Mouse (Mus musculus): ENCODE measurements around the gene Brk1.

Brk1 gene

DNA sequence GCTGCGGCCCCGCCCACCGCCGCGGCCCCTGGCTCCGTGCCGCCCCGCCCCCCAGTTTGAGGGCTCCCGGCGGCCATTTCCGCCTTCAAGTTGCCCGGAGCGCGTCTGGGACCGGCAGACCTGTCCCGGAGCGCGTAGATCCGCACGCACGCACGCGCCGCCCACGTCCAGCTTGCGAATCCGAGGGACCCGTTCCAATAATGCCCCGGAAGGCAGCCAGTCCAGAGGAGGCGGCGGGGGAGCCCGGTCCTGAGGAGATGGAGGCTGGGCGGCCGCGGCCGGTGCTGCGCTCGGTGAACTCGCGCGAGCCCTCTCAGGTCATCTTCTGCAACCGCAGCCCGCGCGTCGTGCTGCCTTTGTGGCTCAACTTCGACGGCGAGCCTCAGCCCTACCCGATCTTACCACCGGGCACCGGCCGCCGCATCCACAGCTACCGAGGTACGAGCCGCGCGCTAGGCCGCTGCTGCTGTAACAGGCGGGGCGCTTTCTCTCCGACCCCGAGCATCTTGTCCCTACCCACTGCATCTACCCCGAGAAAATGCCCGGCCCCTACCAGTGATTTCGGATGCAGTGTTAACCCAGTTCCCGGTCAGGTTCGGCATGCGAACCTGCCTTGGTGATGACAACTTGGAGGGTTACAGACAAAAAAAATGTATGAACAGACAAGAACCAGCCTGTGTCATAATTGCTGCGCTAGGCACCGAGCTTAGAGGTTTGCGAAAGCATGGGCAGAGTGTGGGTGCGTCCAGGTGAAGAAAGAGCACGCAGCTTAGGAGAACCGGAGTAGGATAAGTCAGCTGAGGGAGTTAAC is 19.6 kb downstream of the Brk1 start, which contains the start of gene Vhl:
Gene Vhl, plus strand, starts transcription at position 19 of the 811 bp plus-strand sequence.
- peak; percentile 61 for DNase-seq (ENCODE audit: low spot score)

DNA sequence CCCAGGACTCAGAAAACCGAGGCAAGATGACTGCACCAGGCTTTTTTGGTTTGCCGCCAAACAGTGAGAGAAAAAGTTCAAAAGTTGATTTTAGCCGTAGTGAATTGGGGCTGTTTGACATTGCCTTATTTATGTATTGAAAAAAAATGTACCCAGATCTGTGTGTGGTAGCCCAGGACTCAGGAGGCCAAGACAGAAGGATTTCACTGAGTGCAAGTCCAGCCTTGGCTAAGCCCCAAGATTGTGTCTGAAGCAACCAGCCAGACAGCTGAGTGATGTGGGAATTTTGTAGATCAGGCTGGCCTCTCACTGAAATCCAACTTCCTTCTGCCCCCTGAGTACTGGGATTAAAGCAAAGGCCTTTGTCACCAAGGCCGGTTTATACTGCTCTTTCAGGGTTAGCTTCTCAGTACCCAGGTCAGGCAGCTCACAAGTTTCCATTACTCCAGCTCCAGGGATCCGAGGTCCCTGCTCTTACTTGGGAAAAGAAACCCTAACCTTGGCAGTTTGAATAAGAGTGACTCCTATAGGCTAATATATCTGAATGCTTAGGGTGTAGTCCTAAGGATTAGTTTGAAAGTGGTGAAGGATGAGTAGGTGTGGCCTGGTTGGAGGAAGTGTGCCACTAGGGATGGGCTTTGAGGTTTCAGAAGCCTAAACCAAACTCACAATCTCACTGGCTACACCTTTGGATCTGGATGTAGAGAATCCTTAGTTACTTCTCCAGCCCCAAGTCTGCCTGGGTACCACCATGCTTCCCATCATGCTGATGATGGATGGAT is 20.6 kb downstream of the Brk1 start:
- no peak for DNase-seq (ENCODE audit: low spot score)

DNA sequence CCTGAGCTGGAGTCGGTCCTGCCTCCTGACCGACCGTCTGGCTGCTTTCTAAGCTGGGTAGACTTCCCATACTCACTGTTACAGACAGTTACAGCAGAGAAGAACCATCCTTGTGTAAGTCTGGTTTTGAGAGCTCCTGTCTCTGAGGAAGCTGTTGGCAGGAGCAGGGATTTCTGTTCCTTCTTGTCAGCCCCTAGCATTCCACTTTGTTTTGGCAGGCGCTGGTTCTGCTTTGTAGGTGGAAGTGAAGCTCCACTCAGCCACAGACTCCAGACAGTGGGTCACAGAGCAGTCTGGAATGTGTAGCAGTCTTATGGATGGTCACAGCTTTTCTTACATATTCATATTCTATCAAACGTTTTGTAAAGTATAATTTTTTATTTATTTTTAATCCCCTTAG is 25.8 kb downstream of the Brk1 start:
- DNase-seq (ENCODE audit: low spot score): no peak

DNA sequence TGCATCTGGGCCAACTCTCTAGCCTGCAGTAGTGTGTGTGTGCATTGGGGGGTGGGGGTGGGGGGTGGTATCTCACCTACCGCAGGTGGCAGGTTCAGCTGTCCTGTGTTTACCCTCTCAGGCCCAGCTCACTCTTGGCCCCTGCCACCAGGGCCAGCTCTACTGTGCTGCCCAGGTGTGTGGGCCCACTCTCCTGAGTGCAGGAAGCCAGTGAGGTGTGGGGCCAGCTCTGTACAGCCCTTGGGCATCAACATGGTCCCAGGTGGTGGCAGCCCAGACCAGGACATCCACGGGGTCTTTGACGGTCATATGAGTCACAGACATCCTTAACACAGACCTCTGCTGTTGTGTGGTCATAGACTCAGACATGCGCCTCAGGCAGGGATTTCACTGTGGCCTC is 28.3 kb downstream of the Brk1 start:
- DNase-seq (ENCODE audit: low spot score): no peak

DNA sequence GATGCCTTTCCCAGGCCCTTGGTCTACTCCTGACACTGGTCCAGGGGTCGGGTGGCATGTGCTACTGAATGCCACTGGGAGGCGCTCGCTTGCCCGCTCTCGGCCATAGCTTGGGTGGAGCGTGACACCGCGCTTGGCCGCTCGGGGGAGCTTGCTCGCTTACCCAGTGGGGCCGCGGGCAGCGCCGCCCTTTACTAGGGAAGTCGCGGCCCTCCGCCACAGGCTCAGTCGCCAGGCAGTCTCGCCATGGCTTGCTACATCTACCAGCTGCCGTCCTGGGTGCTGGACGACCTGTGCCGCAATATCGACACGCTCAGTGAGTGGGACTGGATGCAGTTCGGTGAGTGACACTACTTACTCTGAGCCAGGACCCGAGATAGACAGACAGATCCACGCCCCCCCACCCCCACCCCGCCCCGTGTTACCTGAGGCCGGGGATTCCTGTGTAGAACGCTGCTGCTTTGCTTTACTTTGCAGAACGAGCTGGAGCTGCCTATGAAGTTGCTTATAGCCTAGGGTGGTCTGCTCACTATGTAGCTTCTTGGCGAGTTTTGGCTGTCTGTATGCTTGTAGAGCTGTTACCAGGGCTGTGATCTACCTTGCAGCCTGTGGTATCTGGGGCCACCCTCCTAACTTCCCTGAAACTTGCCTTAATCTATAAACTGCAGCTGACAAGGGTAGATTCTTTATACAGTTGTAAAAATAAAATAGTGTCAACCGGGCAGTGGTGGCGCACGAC is 33.9 kb downstream of the Brk1 start, which contains the start of gene Irak2:
Gene Irak2, plus strand, starts transcription at position 166 of the 739 bp plus-strand sequence.
- DNase-seq (ENCODE audit: low spot score): peak; percentile 75

DNA sequence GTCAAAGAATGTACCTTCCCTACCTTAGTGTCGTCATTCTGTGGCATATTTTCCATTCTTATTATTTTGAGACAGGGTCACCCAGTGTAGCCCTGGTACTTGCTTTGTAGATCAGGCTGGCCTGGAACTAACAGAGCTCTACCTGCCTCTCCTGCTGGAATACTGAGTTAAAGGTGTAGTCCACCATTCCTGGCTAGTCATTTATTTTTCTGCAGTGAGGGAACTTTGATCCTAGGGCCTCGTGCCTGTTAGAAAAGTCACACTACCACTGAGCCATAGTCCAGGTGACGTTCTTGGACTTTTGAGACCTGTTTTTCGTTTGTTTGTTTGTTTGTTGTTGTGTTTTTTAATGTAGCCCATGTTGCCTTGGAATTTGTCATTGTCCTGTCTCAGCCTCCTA is 34.6 kb downstream of the Brk1 start:
- DNase-seq (ENCODE audit: low spot score): no peak

DNA sequence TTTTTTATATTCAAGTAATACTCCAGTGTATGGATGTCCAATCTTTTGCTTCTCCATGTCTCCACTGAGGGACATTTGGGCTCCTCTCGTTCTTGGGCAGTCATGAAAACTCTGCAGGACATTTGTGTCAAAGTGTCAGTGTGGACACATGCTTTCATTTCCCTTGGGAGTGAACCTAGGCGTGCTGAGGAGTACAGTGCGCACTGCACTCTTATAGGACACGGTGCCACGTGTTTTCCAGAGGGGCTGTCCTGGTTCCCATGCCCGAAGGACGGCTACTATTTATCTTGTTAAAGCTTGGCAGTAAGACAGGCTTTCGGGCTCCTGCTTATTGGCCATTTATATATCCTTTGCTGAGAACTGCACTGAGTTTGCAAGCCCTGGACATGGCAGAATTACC is 38.0 kb downstream of the Brk1 start:
- no peak for DNase-seq (ENCODE audit: low spot score)

DNA sequence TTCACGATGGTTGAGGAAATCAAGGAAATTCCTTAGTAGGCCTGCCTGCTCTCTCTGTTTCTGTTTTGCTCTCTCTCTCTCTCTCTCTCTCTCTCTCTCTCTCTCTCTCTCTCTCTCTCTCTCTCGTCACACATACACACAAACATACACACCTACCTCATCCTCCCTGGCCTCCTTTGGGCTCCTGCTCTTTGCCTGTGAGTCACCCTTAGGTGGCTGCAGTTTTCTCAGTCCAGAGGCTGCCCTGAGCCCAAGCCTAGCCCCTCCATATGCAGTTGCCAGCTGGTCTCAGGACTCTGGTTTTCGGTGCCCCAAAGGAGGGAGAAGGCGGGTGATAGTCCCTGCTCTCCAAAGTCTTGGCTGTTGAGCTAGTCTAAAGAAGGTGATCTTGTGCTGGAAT is 38.4 kb downstream of the Brk1 start:
- no peak for DNase-seq (ENCODE audit: low spot score)

DNA sequence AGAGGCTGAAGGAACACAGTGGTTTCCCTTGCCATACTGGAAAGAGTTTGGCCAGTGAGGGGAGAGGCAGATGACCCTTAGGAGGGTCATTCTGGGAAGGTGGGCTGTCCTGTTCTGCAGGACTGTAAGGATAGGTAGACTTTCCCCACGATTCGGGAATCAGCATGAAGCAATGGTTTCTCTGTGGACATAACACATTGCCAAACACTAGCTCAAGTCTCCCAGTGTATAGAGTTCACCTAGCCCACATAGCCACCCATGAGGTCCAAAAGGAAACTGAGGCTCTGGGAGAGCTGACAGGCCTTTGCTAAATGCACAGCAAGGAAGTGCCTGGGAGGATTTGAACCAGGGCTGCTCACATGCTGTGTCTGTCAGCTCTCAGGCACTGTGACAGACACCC is 39.4 kb downstream of the Brk1 start:
- no peak for DNase-seq (ENCODE audit: low spot score)

DNA sequence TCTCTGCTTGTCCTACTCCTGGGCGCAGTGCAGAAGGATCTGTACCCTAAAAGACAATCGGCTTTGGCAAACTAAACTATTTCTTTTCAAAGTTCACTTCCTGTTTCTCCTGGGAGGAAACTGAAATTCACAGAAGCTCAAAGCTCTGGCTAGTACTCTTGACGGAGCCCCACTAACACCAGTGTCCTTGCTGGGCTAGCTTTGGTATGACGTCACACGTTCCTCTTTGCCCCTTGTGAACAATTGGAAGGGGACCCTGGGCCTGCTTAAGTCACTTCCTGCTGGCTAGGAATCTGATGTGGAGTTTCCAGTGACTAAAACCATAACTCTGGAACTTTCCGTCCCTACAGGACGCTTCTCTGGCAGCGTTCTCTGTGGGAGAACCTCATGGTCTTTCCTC is 40.2 kb downstream of the Brk1 start:
- no peak for DNase-seq (ENCODE audit: low spot score)

DNA sequence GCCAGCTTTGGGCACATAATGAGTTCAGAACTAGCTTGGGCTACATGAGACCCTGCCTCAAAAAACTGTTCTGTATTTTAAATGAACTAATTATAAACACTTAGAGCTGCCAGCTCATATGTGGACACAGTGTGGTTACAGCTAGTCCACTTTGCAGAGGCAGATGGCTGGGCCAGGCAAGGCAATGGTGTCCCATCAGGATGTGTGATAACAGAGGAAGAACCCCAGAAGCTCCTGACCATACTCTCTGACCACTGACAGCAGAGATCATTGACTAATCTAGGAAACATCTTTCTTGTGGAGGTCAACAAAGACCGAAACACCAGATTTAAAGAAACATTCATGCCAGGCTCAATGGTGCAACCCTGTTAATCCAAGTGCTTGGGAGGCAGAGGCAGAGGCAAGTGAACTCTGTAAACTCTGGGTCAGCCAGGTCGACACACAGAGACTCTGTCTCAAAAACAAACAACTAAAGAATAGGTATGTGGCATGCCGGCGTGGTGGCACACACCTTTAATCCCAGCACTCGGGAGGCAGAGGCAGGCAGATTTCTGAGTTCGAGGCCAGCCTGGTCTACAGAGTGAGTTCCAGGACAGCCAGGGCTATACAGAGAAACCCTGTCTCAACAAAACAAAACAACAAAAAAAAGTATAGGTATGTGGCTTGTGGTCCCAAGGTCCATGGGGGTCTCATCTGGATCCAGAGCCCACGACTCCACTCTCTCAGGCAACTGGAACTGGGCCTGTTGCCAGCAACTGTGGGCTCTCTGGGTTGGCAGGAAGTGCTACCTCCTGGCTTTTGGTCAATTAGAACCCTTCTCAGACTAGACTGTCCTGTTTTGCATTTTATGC is 45.0 kb downstream of the Brk1 start:
- no peak for DNase-seq (ENCODE audit: low spot score)

DNA sequence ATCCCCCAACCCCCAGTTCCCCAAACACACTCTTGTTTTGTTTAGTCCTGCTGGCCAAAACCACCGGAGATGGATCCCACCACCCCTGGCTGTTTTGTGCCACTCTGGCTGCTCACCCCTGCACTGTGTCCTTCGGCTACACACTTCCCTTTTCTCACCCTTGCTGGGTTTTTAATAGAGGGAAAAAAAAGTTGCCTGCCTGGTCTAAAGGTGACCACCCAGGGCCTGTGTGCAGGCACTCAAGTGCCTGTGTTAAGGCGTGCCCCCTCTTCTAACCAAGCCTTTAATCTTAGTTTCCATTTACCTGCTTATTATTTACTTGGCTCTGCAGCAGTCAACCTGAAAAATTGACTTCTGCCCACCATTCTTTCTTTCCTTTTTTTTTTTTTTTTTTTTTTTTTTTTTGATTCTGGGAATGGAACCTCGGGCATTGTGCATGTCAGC is 45.6 kb downstream of the Brk1 start:
- DNase-seq (ENCODE audit: low spot score): no peak

DNA sequence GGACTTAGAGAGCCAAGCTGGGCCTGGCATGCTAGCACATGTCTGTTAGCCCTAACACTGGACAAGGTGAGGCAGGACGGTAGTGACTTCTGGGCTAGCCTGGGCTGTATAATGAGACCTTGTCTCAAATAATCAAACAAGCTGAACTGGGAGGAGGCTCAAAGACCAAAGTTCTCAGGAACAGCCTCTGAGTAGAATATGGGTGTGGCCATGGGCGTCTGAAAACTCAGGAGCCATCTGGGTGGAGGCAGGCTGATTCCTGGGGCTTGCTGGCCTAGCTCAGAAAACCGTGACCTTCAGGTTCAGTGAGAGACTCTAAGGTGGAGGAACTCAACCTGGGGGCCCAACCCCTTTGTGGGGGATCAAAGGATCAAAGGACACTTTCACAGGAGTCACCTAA is 47.1 kb downstream of the Brk1 start:
- DNase-seq (ENCODE audit: low spot score): no peak

DNA sequence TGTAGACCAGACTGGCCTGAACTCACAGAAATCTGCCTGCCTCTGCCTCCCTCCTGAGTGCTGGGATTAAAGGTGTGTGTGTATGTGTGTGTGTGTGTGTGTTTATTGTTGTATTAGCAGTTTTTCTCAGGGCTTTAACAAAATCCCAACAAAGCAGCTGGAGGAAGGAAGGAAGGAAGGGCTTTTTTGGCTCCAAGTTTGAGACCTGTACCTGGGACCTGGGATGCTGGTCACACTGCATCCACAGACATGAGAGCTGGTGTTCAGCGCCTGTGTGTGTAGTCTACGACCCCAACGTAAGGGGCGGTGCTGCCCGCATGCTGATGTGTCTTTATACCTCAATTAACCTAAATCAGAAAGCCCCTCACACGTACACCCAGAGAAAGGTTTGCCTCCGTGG is 49.0 kb downstream of the Brk1 start:
- DNase-seq (ENCODE audit: low spot score): no peak

DNA sequence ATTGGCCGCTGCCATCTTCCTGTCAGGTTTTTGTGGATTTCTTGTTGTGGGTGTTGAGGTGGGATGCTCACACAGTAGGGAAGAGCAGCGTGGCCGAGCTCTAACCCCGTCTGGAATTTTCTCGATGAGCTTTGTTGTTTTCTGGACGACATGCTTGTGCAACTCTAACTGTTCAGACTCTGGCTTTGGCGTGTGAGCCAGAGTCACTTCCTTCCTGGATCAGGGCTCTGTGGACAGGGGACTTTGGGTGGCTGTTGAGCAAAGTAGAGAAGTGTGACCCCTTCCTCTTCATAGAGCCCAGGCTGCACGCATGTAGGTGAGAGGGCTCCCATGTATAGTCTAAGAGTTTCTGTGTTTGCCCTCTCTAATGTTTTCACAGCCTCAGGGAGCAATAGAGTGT is 49.5 kb downstream of the Brk1 start:
- DNase-seq (ENCODE audit: low spot score): no peak

DNA sequence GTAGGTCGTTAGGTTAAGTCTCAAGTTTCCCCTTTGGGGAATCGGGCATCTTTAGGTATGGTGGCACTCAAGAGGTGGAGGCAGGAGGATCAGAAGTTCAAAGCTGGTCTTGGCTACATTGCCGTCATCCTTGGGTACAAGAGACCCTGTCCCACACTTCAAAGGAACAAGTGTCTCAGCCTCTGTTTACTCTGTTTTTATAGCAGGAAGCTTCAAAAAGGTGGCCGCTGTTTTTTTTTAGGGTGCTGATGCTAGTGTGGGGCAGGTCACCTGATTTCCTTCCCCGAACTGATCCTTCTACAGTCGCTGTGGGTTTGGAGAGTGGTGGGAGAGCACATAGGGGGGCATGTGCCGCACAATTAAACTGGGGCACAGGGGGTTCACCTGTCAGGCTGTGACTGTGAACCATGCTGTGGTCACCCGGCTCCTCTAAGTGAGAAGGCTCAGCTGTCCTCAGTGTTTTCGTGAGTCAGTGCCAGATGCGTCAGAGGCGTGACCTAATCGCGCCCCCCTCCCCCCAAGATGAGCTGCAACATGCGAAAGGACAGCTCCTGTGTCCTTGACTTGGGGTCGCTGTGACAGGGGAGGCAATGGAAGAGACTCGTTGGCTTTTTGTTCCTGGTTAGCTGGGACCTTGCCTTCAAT is 50.3 kb downstream of the Brk1 start:
- no peak for DNase-seq (ENCODE audit: low spot score)

DNA sequence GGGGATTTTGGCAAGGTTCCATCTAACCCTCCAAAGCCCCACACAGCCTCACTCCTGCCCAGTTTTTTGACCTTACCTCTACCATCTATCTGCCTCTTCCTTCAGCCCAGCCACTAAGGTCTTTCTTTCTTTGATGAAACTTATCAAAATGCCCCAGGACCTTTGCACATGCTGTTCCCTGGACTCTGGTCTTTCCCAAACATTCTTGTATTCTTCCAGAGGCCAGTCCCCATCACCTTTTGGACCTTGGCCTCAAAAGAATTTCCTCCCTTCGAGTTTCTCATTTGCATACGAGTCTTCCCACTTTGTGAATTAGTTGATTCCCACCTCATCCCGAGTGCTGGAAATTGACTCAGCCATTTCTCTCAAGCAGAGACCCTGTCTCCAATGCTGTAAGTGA is 50.9 kb downstream of the Brk1 start:
- DNase-seq (ENCODE audit: low spot score): no peak

DNA sequence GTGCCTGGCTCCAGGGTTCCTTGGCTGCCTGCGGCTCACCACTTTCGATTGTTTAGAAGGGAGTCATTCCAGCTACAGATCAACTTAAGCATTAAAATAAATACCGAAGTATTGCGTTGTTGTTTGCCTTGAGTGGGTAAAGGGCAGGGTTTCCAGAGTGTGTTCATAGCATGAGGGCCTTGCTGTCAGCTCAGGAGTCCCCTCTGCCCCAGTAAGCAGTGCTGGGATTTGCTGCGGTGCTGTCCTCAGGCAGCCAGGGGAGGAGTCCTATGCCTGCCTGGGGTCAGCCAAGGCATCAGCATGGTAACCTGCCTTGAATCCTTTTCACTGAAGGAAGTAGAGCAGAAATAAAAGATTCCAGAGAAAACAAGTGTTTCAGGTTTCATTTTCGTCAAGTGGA is 52.3 kb downstream of the Brk1 start:
- DNase-seq (ENCODE audit: low spot score): no peak

DNA sequence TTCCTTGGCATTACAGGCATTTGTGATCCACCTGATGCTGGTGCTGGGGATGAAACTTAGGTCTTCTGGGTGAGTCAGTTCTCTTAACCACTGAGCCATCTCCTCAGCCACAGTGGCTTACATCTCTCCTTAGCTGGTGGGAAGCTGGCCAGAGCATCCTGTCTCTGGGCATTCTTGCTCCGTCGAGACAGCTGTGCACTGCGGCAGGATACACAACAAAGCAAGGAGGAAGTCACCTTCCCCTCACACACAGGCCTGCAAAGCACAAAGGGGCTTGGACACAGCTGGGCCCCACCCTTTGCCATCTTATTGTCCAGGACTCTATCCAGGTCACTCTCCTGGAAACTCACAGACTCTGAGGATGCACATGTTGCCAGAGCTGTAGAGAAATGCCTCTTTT is 53.7 kb downstream of the Brk1 start:
- DNase-seq (ENCODE audit: low spot score): no peak

DNA sequence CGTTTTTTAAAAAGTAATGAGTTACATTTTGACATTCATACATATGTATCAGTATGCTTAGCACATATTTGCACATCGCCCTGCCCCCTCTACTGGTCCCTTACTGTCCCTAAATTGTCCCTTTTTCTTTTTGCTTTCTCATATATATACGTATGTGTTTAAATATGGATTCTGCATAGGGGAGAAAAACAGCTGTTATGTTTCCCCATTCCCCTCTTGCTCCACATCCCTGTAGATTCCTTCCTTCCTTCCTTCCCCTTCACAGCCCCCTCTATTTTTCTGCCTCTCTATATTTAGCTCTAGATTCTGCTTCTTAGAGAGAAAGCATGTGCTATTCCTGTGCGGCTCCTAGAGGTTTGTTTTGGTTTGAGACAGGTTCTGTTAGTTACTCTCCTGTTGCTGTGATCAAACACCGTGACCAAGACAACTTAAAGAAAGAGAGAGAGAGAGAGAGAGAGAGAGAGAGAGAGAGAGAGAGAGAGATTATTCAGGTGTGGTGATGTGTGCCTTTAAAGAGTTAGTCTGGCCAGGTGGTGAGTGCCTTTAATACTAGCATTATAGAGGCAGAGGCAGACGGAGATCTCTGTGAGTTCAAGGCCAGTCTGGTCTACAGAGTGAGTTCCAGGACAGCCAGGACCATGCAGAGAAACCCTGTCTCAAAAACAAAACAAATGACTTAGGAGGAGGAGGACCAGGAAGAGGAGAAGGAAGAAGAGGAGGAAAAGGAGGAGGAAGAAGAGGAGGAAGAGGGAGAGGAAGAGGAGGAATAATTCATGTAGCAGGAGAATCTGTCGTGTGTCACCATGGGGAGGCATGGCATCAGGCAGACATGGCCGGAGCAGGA is 55.3 kb downstream of the Brk1 start:
- DNase-seq (ENCODE audit: low spot score): no peak

All from urinary bladder, postnatal 10 days (tissue).